Mouse (Mus musculus) CH12.LX (cell line): ENCODE results near the gene Pkn1. TPM values are rescaled to one million over a fixed set of nuclear protein-coding genes. Genes with fewer than 3 reads are reported as not detected.

Source experiments
- DNase-seq: peaks from one replicate; pipeline ENCODE4 v3.0.0-alpha.2; 2013; ENCODE audit errors: extremely low read depth
- H3K27ac ChIP-seq: 2 replicates; pipeline ENCODE4 v1.5.1; 2012; ENCODE audit warnings: low read depth, mild to moderate bottlenecking, control low read depth, moderate library complexity; ENCODE audit not compliant: insufficient read depth
- H3K27me3 ChIP-seq: replicated peaks from 2 replicates; pipeline ENCODE3; 2012; ENCODE audit warnings: inconsistent platforms
- H3K36me3 ChIP-seq, 2 experiments: replicated peaks in 1 of 2; 2 replicates each; pipeline versions ENCODE3 to v1.6.1; 2012; ENCODE audit warnings: inconsistent platforms in 1 of 2, low read length in 1 of 2, mild to moderate bottlenecking in 1 of 2, mixed read lengths in 1 of 2, moderate library complexity in 1 of 2; ENCODE audit not compliant: control insufficient read depth in 1 of 2, insufficient read depth in 1 of 2
- H3K4me1 ChIP-seq, 2 experiments: 2 replicates each; pipeline ENCODE4 v1.6.1; 2012; ENCODE audit warnings: inconsistent platforms in 1 of 2, moderate library complexity in 1 of 2; ENCODE audit not compliant: insufficient read depth in 2 of 2, control insufficient read depth in 1 of 2
- H3K4me2 ChIP-seq: 2 replicates; pipeline ENCODE4 v1.6.1; 2012; ENCODE audit warnings: low read depth, mild to moderate bottlenecking, control low read depth; ENCODE audit not compliant: poor library complexity, insufficient read depth, severe bottlenecking
- H3K4me3 ChIP-seq, 3 experiments: fragments of 150-350 bp in 1 of 3; sonication (generic) in 1 of 3; replicated peaks in 1 of 3; 2 replicates each; pipeline versions ENCODE3 to v1.5.1; 2011 to 2012; ENCODE audit warnings: low read depth in 2 of 3, low read length in 2 of 3, mild to moderate bottlenecking in 2 of 3, moderate library complexity in 2 of 3, control low read depth in 1 of 3, improper control_type of control experiment in 1 of 3, inconsistent platforms in 1 of 3, mixed read lengths in 1 of 3; ENCODE audit not compliant: poor library complexity in 1 of 3
- H3K79me2 ChIP-seq: replicated peaks from 2 replicates; pipeline ENCODE4 v1.6.1; 2012; ENCODE audit warnings: mild to moderate bottlenecking, moderate library complexity; ENCODE audit not compliant: control insufficient read depth, poor library complexity, insufficient read depth, severe bottlenecking; ENCODE audit errors: extremely low read depth
- H3K9ac ChIP-seq: 2 replicates; pipeline ENCODE4 v1.6.1; 2012; ENCODE audit warnings: low read depth, mild to moderate bottlenecking, control low read depth, moderate library complexity; ENCODE audit not compliant: insufficient read depth
- H3K9me3 ChIP-seq: replicated peaks from 2 replicates; pipeline ENCODE3; 2012; ENCODE audit warnings: low read length, inconsistent platforms, mixed read lengths
- BHLHE40 ChIP-seq: IDR thresholded peaks from 2 replicates; pipeline ENCODE4 v1.6.1; 2011; ENCODE audit warnings: mild to moderate bottlenecking, low read depth, low read length, improper control_type of control experiment
- CHD1 ChIP-seq: IDR thresholded peaks from 2 replicates; pipeline ENCODE4 v1.6.1; 2012; ENCODE audit warnings: low read depth, low read length, improper control_type of control experiment, inconsistent platforms
- CHD2 ChIP-seq: IDR thresholded peaks from 2 replicates; pipeline ENCODE4 v1.6.1; 2011; ENCODE audit warnings: low read length, improper control_type of control experiment
- E2F4 ChIP-seq: IDR thresholded peaks from 2 replicates; pipeline ENCODE4 v1.6.1; 2011; ENCODE audit warnings: low read depth, low read length, improper control_type of control experiment; ENCODE audit not compliant: insufficient replicate concordance
- ELF1 ChIP-seq: IDR thresholded peaks from 2 replicates; pipeline ENCODE4 v1.6.1; 2014; ENCODE audit warnings: low read depth, mild to moderate bottlenecking, inconsistent platforms, low read length, improper control_type of control experiment
- EP300 ChIP-seq: IDR thresholded peaks from 2 replicates; pipeline ENCODE4 v1.6.1; 2011; ENCODE audit warnings: low read length, improper control_type of control experiment
- JUN ChIP-seq: IDR thresholded peaks from 2 replicates; pipeline ENCODE4 v1.6.1; 2011; ENCODE audit warnings: low read depth, mild to moderate bottlenecking, low read length, improper control_type of control experiment, moderate library complexity; ENCODE audit not compliant: insufficient read depth
- JUND ChIP-seq: conservative IDR thresholded peaks from 2 replicates; pipeline ENCODE4 v1.6.1; 2011; ENCODE audit warnings: low read depth, low read length, improper control_type of control experiment
- KAT2A ChIP-seq: IDR thresholded peaks from 2 replicates; pipeline ENCODE4 v1.6.1; 2012; ENCODE audit warnings: low read length, improper control_type of control experiment, inconsistent platforms; ENCODE audit not compliant: insufficient replicate concordance
- MAFK ChIP-seq: IDR thresholded peaks from 2 replicates; pipeline ENCODE4 v1.6.1; 2011; ENCODE audit warnings: low read length, improper control_type of control experiment; ENCODE audit not compliant: insufficient replicate concordance
- MAX ChIP-seq: IDR thresholded peaks from 2 replicates; pipeline ENCODE4 v1.6.1; 2011; ENCODE audit warnings: low read length, improper control_type of control experiment
- MAZ ChIP-seq: IDR thresholded peaks from 2 replicates; pipeline ENCODE4 v1.6.1; 2012; ENCODE audit warnings: low read depth, mild to moderate bottlenecking, inconsistent platforms, low read length, improper control_type of control experiment, moderate library complexity
- MEF2A ChIP-seq: IDR thresholded peaks from 2 replicates; pipeline ENCODE4 v1.6.1; 2014; ENCODE audit warnings: low read depth, mild to moderate bottlenecking, inconsistent platforms, low read length, improper control_type of control experiment, borderline replicate concordance
- MYC ChIP-seq: IDR thresholded peaks from 2 replicates; pipeline ENCODE4 v1.6.1; 2011; ENCODE audit warnings: low read depth, mild to moderate bottlenecking, improper control_type of control experiment, low read length
- NELFE ChIP-seq: IDR thresholded peaks from 2 replicates; pipeline ENCODE4 v1.6.1; 2011; ENCODE audit warnings: low read depth, low read length, improper control_type of control experiment
- PAX5 ChIP-seq: IDR thresholded peaks from 2 replicates; pipeline ENCODE4 v1.6.1; 2012; ENCODE audit warnings: low read length, inconsistent platforms, mixed read lengths
- POLR2A ChIP-seq: IDR thresholded peaks from 2 replicates; pipeline ENCODE4 v1.6.1; 2011; ENCODE audit warnings: low read depth, mild to moderate bottlenecking, improper control_type of control experiment, low read length
- RAD21 ChIP-seq: IDR thresholded peaks from 2 replicates; pipeline ENCODE4 v1.6.1; 2011; ENCODE audit warnings: low read depth, mild to moderate bottlenecking, low read length, improper control_type of control experiment, moderate library complexity
- RCOR1 ChIP-seq: conservative IDR thresholded peaks from 2 replicates; pipeline ENCODE4 v1.6.1; 2012; ENCODE audit warnings: low read depth, mild to moderate bottlenecking, inconsistent platforms, low read length, improper control_type of control experiment
- SIN3A ChIP-seq: IDR thresholded peaks from 2 replicates; pipeline ENCODE4 v1.6.1; 2012; ENCODE audit warnings: low read length, improper control_type of control experiment, inconsistent platforms
- TBP ChIP-seq: conservative IDR thresholded peaks from 2 replicates; pipeline ENCODE4 v1.6.1; 2011; ENCODE audit warnings: low read depth, low read length, improper control_type of control experiment
- UBTF ChIP-seq: IDR thresholded peaks from 2 replicates; pipeline ENCODE4 v1.6.1; 2012; ENCODE audit warnings: low read depth, mild to moderate bottlenecking, inconsistent platforms, low read length, improper control_type of control experiment, moderate library complexity
- USF1 ChIP-seq: IDR thresholded peaks from 2 replicates; pipeline ENCODE4 v1.6.1; 2014; ENCODE audit warnings: low read depth, mild to moderate bottlenecking, inconsistent platforms, low read length, improper control_type of control experiment
- ZKSCAN1 ChIP-seq: IDR thresholded peaks from 2 replicates; pipeline ENCODE4 v1.6.1; 2012; ENCODE audit warnings: low read depth, inconsistent platforms, low read length, improper control_type of control experiment, borderline replicate concordance
- ZMIZ1 ChIP-seq: IDR thresholded peaks from 2 replicates; pipeline ENCODE4 v1.6.1; 2012; ENCODE audit warnings: low read depth, mild to moderate bottlenecking, inconsistent platforms, low read length, improper control_type of control experiment
- ZNF384 ChIP-seq: IDR thresholded peaks from 2 replicates; pipeline ENCODE4 v1.6.1; 2012; ENCODE audit warnings: low read depth, low read length, improper control_type of control experiment, inconsistent platforms
- dilution Hi-C: fragments of 300-500 bp; cut with MboI; formaldehyde crosslinking; loops from 2 replicates; pipeline ENCODE4 v1.14.3; 2020; ENCODE audit warnings: low sequenced_read_pairs; ENCODE audit not compliant: extremely low pct_unique_long_range_greater_than_20kb, extremely low pct_ligation_motif_present
- in situ Hi-C: fragments of 300-500 bp; cut with MboI; formaldehyde crosslinking; loops from 3 replicates; pipeline ENCODE4 v1.14.3; 2019; ENCODE audit warnings: low sequenced_read_pairs, low pct_ligation_motif_present, low pct_unique_long_range_greater_than_20kb, mixed read lengths
- polyA plus RNA-seq: library from polyadenylated mRNA; unstranded; fragments of >175 nt; gene quantifications from 2 replicates; pipeline ENCODE4 v1.2.1, GENCODE M21; 2012; ENCODE audit warnings: low read depth; ENCODE audit not compliant: insufficient read length
- total RNA-seq, 2 experiments: library from RNA; depleted of rRNA; stranded (reverse); fragments of 300-350 nt in 1 of 2; fragments of >200 nt in 1 of 2; gene quantifications; 2 replicates each; pipeline ENCODE4 v1.2.3; 2012 to 2014

Gene Pkn1
- total and polyA plus RNA-seq, 3 experiments: 33.5 to 58.8 (median 47.8) TPM

DNA sequence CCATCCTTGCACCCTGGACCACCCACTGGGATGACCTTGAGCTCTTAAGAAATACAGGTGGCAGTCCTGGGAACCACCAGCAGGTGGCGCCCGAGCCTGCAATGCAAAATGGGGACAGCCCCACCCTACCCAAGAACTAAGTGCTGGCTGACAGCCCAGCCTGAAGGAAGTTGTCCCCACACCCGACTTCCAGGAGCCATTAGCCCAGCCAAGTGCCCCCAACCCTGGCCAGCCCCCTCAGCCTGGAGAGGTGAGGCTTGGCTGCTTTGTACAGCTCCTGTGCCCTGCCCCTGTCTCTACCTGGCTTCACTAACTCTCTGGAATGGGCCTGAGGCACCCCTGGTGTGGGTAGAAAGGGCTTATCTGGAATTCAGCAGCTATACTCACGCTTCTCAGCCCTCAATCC is 36.6 kb downstream of the Pkn1 start (continued):
- TF ChIP-seq E2F4: no peak
- TF ChIP-seq BHLHE40: no peak
- no peak for TF ChIP-seq MAX
- no peak for TF ChIP-seq TBP
- no peak for TF ChIP-seq KAT2A
- no peak for TF ChIP-seq MAFK
- no peak for TF ChIP-seq EP300
- TF ChIP-seq RAD21: peak; percentile 74
- no peak for TF ChIP-seq ZNF384
- TF ChIP-seq ELF1: peak; percentile 19; the same call in 1 of the 2 replicates
- 0 out of 2 replicates have a peak, but pooled peaks have one; percentile 16 for TF ChIP-seq POLR2A

DNA sequence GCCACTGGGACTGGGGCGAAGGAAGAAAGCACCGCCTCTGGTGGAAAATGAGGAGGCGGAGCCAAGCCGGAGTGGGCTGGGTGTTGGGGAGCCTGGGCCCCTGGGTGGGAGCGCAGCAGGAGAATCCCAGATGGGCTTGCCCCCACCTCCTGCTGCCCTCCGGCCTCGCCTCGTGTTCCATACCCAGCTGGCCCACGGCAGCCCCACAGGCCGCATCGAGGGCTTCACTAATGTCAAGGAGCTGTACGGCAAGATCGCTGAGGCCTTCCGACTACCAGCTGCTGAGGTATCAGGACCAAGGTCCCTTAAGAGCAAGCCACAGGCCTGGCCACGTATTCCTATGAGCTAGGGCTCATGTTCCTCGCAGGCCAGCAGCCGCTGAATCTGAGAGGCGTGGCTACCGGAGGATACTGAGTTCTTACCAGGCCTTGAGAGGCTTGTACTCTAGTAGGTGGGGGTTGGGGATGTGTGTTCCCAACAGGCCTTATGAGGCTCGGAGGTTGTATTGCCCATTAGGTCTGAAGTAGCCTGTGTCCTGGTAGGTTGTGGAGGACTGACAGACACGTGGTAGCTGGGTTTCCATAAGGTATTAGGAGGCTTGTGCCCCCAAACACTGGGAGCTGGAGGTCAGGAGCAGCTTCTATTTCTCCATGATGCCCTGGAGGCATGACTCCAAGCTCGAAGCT is 37.8 kb downstream of the Pkn1 start:
- no peaks in the 10 kb centered on the region for H3K79me2 ChIP-seq
- in situ Hi-C loops (no loop called here), dilution Hi-C loops (no loop called here)
- H3K4me2 ChIP-seq: no peak overlapping the region
- H3K36me3 ChIP-seq: peaks cover 0 to 30% of the 10 kb centered on the region in 2 experiments
- no peaks in the 10 kb centered on the region for H3K27me3 ChIP-seq
- no peaks in the 10 kb centered on the region for H3K9me3 ChIP-seq
- DNase-seq: no peak
- no peak overlapping the region for H3K27ac ChIP-seq
- H3K4me3 ChIP-seq: no peak overlapping the region
- peaks cover 5 to 21% of the 10 kb centered on the region in 2 experiments for H3K4me1 ChIP-seq
- H3K9ac ChIP-seq: no peak overlapping the region
- no peak for TF ChIP-seq MEF2A
- TF ChIP-seq NELFE: no peak
- no peak for TF ChIP-seq SIN3A
- TF ChIP-seq JUND: no peak
- TF ChIP-seq, all 38 proteins: peak for 0

DNA sequence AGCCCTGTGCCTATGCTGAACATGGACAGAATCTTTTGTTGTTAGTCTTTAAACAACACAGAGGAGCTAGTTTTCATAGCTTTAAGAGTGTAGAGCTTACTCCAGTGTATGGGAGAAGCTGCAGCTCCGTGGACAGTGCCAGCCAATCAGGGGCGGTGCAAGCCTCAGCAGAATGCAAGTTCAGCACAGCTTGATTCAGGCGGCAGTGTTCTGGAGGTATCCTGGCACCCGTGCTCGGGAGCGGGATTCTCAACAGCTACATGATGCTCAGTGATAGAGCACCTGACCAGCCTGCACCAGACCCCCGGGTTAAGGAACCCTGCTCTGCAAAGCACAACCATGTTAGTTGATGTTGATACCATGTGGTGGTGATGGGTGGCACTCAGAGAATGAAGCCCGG is 38.4 kb downstream of the Pkn1 start:
- H3K27me3 ChIP-seq: no peaks in the 10 kb centered on the region
- dilution Hi-C loops: no loop called here
- peaks cover 5 to 21% of the 10 kb centered on the region in 2 experiments for H3K4me1 ChIP-seq
- H3K9ac ChIP-seq: no peak overlapping the region
- H3K36me3 ChIP-seq: peaks cover 0 to 32% of the 10 kb centered on the region in 2 experiments
- H3K27ac ChIP-seq: no peak overlapping the region
- no peaks in the 10 kb centered on the region for H3K79me2 ChIP-seq
- no peaks in the 10 kb centered on the region for H3K9me3 ChIP-seq
- no peak for DNase-seq
- H3K4me2 ChIP-seq: no peak overlapping the region
- no peak overlapping the region for H3K4me3 ChIP-seq
- TF ChIP-seq PAX5 (no peak), MYC (no peak), CHD1 (no peak), JUN (no peak), RCOR1 (no peak), UBTF (no peak), ZKSCAN1 (no peak), BHLHE40 (no peak), MEF2A (no peak), E2F4 (no peak), USF1 (no peak), MAZ (no peak), MAX (no peak), KAT2A (no peak), ZMIZ1 (no peak), CHD2 (no peak)
- TF ChIP-seq, all 38 proteins: peak for 0
- in situ Hi-C loops: no loop called here
